Mouse (Mus musculus) midbrain, embryonic 10.5 days (tissue): Measurements from ENCODE around the gene Gpx6. TPM values are rescaled to one million over a fixed set of nuclear protein-coding genes. Genes with fewer than 3 reads are reported as not detected.

Experiments
- DNase-seq: peaks from one replicate; pipeline ENCODE4 v3.0.0-alpha.2; 2017; ENCODE audit warnings: low spot score
- H3K27ac ChIP-seq: fragments of 300-500 bp; sonication (generic); replicated peaks from 2 replicates; pipeline ENCODE4 v1.5.1; 2016; ENCODE audit warnings: mild to moderate bottlenecking
- H3K27me3 ChIP-seq: fragments of 300-500 bp; sonication (generic); 2 replicates; pipeline ENCODE4 v1.6.1; 2016; ENCODE audit warnings: low read depth, mild to moderate bottlenecking; ENCODE audit not compliant: poor library complexity, severe bottlenecking
- H3K36me3 ChIP-seq: fragments of 300-500 bp; sonication (generic); 2 replicates; pipeline ENCODE4 v1.6.1; 2016; ENCODE audit warnings: mild to moderate bottlenecking, moderate library complexity
- H3K4me1 ChIP-seq: fragments of 300-500 bp; sonication (generic); 2 replicates; pipeline ENCODE4 v1.6.1; 2016
- H3K4me3 ChIP-seq: fragments of 300-500 bp; sonication (generic); 2 replicates; pipeline ENCODE4 v1.5.1; 2016; ENCODE audit warnings: mild to moderate bottlenecking, moderate library complexity
- H3K9me3 ChIP-seq: fragments of 300-500 bp; sonication (generic); replicated peaks from 2 replicates; pipeline ENCODE4 v1.6.1; 2016; ENCODE audit warnings: mild to moderate bottlenecking
- WGBS: fragments of 180-500 bp; shearing (Covaris S2); methylation state at CpG from one replicate; pipeline ENCODE4 v1.1.7; 2016; 5-methylcytosine and 5-hydroxymethylcytosine counted together
- polyA plus RNA-seq: library from polyadenylated mRNA; unstranded; fragments of >200 nt; fragmentation: Nextera tagmentation; extraction: Ambion mirVana; gene quantifications from 2 replicates; pipeline ENCODE4 v1.2.1, GENCODE M21; 2016

Gene Gpx6
- polyA plus RNA-seq, 1 experiment from 2014 or later = 0.09 TPM

- H3K27me3 ChIP-seq = peaks cover 13% of the 10 kb centered on the region
- peaks cover 15% of the 10 kb centered on the region for H3K4me1 ChIP-seq
- no peaks in the 10 kb centered on the region for H3K9me3 ChIP-seq
- H3K4me3 ChIP-seq = peak overlapping the region; percentile 60
- 2% methylated on average over 9 of the region's 9 CpGs for WGBS
- DNase-seq = peak; percentile 58
- H3K27ac ChIP-seq = no peak overlapping the region
- H3K36me3 ChIP-seq = no peaks in the 10 kb centered on the region
Measured at GRCm38 (mm10) chr13:21327424-21327823, 15.5 kb downstream of the Gpx6 start.

DNA sequence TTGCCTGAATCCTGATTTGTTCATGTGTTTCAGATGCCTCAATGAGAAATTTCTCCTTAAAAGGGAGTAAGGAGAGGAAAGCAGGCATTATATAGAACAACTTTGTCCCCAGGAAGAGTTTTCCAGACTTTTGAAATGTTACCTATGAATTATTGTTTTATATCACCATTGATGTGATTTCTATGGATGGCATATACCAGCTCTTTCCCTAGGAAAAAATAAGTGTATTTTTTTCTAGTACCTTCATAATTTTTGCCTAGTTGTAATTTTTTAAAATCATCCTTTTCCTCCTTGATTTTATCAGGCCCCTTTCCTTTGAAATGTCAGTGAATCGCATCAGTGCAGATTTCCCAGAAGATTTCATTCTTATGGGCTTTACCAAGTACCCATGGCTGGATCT, 34.7 kb downstream of the Gpx6 start, which contains the start of gene Olfr1367:
Olfr1367 (plus strand) TSS at position 301 of the 400 bp plus-strand sequence.
- no peaks in the 10 kb centered on the region for H3K36me3 ChIP-seq
- no peaks in the 10 kb centered on the region for H3K27me3 ChIP-seq
- no peak for DNase-seq
- no peak within 1 kb of the TSS for H3K27ac ChIP-seq
- H3K4me1 ChIP-seq = no peaks in the 10 kb centered on the region
- 89% methylated on average over 1 of the region's 1 CpGs for WGBS
- no peak within 1 kb of the TSS for H3K4me3 ChIP-seq
- H3K9me3 ChIP-seq = no peaks in the 10 kb centered on the region

GRCm38 (mm10) chr13:21350593-21350992, 38.7 kb downstream of the Gpx6 start:
- DNase-seq = no peak
- H3K4me1 ChIP-seq = no peaks in the 10 kb centered on the region
- H3K4me3 ChIP-seq = no peak overlapping the region
- H3K9me3 ChIP-seq = no peaks in the 10 kb centered on the region
- no peaks in the 10 kb centered on the region for H3K27me3 ChIP-seq
- H3K36me3 ChIP-seq = no peaks in the 10 kb centered on the region
- H3K27ac ChIP-seq = no peak overlapping the region

- Histone ChIP-seq H3K36me3 (peaks cover 30% of the 10 kb centered on the region), H3K27me3 (no peaks in the 10 kb centered on the region), H3K4me3 (peak within 1 kb of the TSS; percentile 82), H3K9me3 (no peaks in the 10 kb centered on the region), H3K4me1 (peaks cover 25% of the 10 kb centered on the region), H3K27ac (peak within 1 kb of the TSS; percentile 94)
- 1% methylated on average over 29 of the region's 29 CpGs for WGBS
- peak; percentile 92 for DNase-seq
Measured at GRCm38 (mm10) chr13:21362621-21363248, 50.8 kb downstream of the Gpx6 start, which contains the start of gene Zscan12. Gene Zscan12 (plus strand): TSS chr13:21362820.

DNA sequence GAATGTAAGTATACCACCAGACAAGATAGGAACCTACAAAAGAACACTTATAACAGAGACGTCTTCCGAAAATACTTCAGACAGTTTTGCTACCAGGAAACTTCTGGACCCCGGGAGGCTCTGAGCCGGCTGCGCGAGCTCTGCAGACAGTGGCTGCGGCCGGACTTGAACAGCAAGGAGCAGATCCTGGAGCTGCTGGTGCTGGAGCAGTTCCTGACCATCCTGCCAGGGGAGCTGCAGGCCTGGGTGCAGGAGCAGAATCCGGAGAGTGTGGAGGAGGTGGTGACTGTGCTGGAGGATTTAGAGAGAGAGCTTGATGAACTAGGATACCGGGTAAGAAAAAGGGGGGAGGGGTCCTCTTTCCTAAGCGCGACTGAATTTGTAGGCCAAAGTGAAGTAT, 51.8 kb downstream of the Gpx6 start:
- no peaks in the 10 kb centered on the region for H3K27me3 ChIP-seq
- no peak for DNase-seq
- peaks cover 25% of the 10 kb centered on the region for H3K4me1 ChIP-seq
- H3K9me3 ChIP-seq = no peaks in the 10 kb centered on the region
- H3K4me3 ChIP-seq = peak overlapping the region; percentile 82
- H3K27ac ChIP-seq = no peak overlapping the region
- H3K36me3 ChIP-seq = peaks cover 40% of the 10 kb centered on the region
- 64% methylated on average over 12 of the region's 12 CpGs for WGBS

DNA sequence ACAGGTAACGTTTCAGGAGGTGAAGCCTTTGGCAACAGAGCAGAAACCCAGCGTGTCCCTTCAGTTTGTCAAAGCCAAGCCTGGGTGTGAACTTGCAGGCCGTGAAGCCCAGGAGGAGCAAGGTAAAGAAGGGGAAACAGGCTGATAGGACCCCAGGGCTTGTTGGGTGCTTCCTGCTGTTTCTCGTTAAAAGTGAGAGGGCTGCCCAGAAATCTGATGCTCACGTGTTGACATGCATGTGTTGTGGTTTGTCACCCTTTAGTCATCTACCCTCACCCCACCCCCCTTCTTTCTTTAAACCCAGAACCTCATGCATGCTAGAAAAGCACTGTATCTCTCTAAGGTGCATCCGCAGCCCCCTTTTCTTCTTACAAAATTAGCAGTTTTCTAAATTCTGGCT, 54.7 kb downstream of the Gpx6 start:
- Histone ChIP-seq H3K9me3 (no peaks in the 10 kb centered on the region), H3K36me3 (peaks cover 68% of the 10 kb centered on the region), H3K27me3 (no peaks in the 10 kb centered on the region), H3K27ac (no peak overlapping the region), H3K4me3 (no peak overlapping the region), H3K4me1 (peaks cover 25% of the 10 kb centered on the region)
- WGBS = 82% methylated on average over 6 of the region's 6 CpGs
- no peak for DNase-seq

Other genes with a start within 250 kb of the Gpx6 start
- not detected in 2 replicates for gene Olfr1370, start 237.2 kb upstream of the Gpx6 start, polyA plus RNA-seq
- gene Olfr1369-ps1, start 200.6 kb upstream of the Gpx6 start, polyA plus RNA-seq = 0.06 and 0.07 TPM in 2 replicates
- gene Olfr263, start 182.5 kb upstream of the Gpx6 start, polyA plus RNA-seq = not detected in 2 replicates
- gene Olfr1368, start 166.3 kb upstream of the Gpx6 start, polyA plus RNA-seq = not detected in 2 replicates
- gene Trim27, start 132.7 kb upstream of the Gpx6 start, polyA plus RNA-seq = 146 and 162 TPM in 2 replicates
- not detected in 2 replicates for gene Gpx5, start 19.4 kb upstream of the Gpx6 start, polyA plus RNA-seq
- not detected in 2 replicates for gene Olfr1367, start 34.8 kb downstream of the Gpx6 start, polyA plus RNA-seq
- 20.4 and 21.9 TPM in 2 replicates for gene Zscan12, start 50.7 kb downstream of the Gpx6 start, polyA plus RNA-seq
- 87.1 and 91.1 TPM in 2 replicates for gene Zkscan3, start 90.6 kb downstream of the Gpx6 start, polyA plus RNA-seq
- gene Pgbd1, start 128.9 kb downstream of the Gpx6 start, polyA plus RNA-seq = 5.1 TPM in 2 replicates
- gene Zscan26, start 141.6 kb downstream of the Gpx6 start, polyA plus RNA-seq = 24.2 and 25.6 TPM in 2 replicates
- gene Nkapl, start 156.4 kb downstream of the Gpx6 start, polyA plus RNA-seq = 1.7 and 2.3 TPM in 2 replicates
- 5.0 and 5.3 TPM in 2 replicates for gene Zkscan4, start 166.8 kb downstream of the Gpx6 start, polyA plus RNA-seq
- gene Gm10065, start 167.3 kb downstream of the Gpx6 start, polyA plus RNA-seq = not detected in 2 replicates
- 0.42 and 0.56 TPM in 2 replicates for gene AK157302, start 183.1 kb downstream of the Gpx6 start, polyA plus RNA-seq
- gene Gm11273, start 189.3 kb downstream of the Gpx6 start, polyA plus RNA-seq = 4.6 and 5.1 TPM in 2 replicates
- 5.3 and 7.1 TPM in 2 replicates for gene Zkscan8, start 219.0 kb downstream of the Gpx6 start, polyA plus RNA-seq
- 0.11 and 0.15 TPM in 2 replicates for gene Olfr1366, start 230.7 kb downstream of the Gpx6 start, polyA plus RNA-seq
- gene Olfr1535, start 247.8 kb downstream of the Gpx6 start, polyA plus RNA-seq = not detected in 2 replicates